Mouse (Mus musculus): ENCODE measurements around the gene 4930435E12Rik. TPM values are rescaled to one million over a fixed set of nuclear protein-coding genes. Genes with fewer than 3 reads are reported as not detected.

Gene 4930435E12Rik
- not detected for total RNA-seq (2023)

DNA sequence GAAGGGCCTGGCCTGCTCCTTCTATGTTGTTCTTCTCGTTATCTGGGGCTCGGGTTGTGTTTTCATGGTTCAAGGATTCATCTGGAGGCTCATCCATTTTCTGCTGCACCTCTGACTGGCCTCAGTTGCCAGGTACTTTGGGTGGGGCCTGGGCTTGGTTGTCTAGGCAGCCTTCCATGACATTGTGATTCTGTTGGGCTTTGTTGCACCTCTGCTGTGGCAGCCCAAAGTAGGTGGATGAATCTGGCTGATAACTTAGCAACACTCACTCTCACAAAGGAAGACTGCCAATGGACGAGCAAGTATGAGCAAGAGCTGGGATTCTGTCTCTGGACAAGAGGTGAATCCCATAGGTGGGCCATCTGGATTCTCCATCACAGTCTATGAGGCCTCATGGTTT, at the start of gene 4930435E12Rik:
TSS of gene 4930435E12Rik (minus strand) at position 101 of the 400 bp plus-strand sequence.

DNA sequence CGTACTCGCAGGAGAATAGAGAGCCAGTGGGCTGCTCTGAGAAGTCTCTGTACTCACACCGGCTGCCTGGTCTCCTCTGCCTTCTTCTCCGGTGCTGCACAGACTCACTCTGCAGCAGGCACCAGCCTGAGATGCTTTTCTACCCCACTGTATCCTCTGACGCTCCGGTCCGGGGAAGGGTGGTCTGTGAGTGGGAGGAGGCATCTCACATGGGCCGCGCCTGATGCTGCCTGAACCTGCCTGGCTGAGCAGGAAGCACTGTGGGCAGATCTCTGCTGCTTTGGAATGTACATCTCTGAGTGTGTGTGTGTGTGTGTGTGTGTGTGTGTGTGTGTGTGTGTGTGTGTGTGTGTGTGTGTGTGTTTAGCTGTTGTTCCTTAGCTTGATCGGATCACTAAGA, 28.5 kb downstream of the 4930435E12Rik start, which contains the start of gene Upk1b:
TSS of gene Upk1b (minus strand) at position 238 of the 400 bp plus-strand sequence.

Other genes starting within 250 kb of the 4930435E12Rik start
- gene Arhgap31, start 115.5 kb downstream of the 4930435E12Rik start, total RNA-seq (2023) = 10 to 100 TPM; 15.3 to 18.3 TPM
- gene B4galt4, start 86.5 kb downstream of the 4930435E12Rik start, total RNA-seq (2023) = 1 to 10 TPM; 4.1 to 4.6 TPM
- gene Upk1b, start 28.4 kb downstream of the 4930435E12Rik start, total RNA-seq (2023) = not detected
- not detected for gene Igsf11, start 63.9 kb upstream of the 4930435E12Rik start, total RNA-seq (2023)

All from neutrophil, adult 83 days (primary cell).